Mouse (Mus musculus) small intestine, adult 10 weeks (tissue): ENCODE results near the gene Alms1. TPM values are rescaled to one million over a fixed set of nuclear protein-coding genes. Genes with fewer than 3 reads are reported as not detected.

ENCODE experiments used
- polyA plus RNA-seq: library from polyadenylated mRNA; stranded (reverse); fragments of 350-450 nt; fragmentation: Illumina TruSeq; extraction: RNeasy Lipid Tissue Mini Kit (QIAGEN cat#74804); gene quantifications from one replicate; pipeline ENCODE4 v1.2.3, GENCODE M21; 2014; ENCODE audit warnings: low replicate concordance

The Alms1 gene
- 3.3 TPM for polyA plus RNA-seq

DNA sequence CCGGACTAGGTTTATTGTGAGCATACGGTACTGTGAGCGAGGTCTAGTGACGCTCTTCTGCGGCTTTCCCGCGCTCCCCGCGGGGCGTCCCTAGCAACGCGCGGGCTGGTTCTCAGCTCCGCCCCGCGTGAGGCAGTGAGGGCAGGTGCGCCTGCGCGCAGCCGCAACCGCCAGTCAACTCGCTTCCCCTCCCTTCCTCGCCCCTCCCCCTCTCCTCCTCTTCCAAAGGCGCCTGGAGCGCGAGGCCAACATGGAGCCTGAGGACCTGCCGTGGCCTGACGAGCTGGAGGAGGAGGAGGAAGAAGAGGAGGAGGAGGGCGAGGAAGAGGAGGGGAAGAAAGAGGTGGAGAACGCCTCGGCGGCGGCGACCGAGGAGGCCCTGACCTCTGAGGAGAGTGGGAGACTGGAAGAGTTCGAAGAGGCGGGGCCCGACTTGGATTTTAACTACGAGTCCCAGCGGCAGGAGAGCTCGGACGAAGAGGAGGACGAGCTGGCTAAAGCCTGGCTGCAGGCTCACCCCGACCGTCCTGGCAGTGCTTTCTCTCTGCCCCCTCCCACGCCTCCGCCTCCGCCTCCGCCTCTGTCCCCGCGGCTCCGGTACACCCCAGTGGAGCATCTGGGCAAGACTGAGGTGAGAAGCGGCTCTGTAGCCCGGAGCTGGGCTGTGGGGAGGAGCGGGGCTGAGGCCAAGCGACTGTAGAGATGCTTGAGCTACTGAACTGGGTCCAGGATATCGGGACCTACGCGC lies at the start of gene Alms1:
TSS of gene Alms1 (plus strand) at position 136 of the 748 bp plus-strand sequence.

DNA sequence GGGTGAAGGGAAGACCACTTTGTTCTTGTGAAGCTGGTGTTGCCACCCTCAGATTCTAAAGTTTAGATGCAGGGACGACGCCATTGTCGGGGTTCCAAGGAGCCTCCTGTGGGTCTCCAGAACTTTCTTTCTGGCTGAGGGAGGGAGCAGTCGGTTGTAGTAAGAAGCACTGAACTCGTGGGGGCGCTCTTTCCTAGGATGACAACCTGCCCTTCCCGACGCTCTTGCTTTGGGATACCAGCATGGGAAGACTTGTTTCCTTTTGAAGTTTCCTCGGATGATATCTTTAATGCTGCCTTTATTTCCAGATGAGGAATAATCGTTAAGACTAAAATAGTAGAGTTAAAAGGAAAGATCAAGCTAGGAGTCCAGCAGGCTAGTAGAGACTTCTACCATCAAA lies 125.8 kb downstream of the Alms1 start, which contains the start of gene Nat8f7:
TSS of gene Nat8f7 (minus strand) at position 101 of the 400 bp plus-strand sequence.

Other genes with a start within 250 kb of the Alms1 start
- gene Rab11fip5, start 212.9 kb upstream of the Alms1 start, polyA plus RNA-seq, result 0.15 TPM
- not detected for gene Noto, start 163.6 kb upstream of the Alms1 start, polyA plus RNA-seq
- gene Smyd5, start 155.5 kb upstream of the Alms1 start, polyA plus RNA-seq, result 0.82 TPM
- 48.3 TPM for gene Cct7, start 136.0 kb upstream of the Alms1 start, polyA plus RNA-seq
- 3.8 TPM for gene Pradc1, start 135.6 kb upstream of the Alms1 start, polyA plus RNA-seq
- gene Fbxo41, start 84.5 kb upstream of the Alms1 start, polyA plus RNA-seq, result not detected
- not detected for gene Egr4, start 73.9 kb upstream of the Alms1 start, polyA plus RNA-seq
- gene Nat8f7, start 125.7 kb downstream of the Alms1 start, polyA plus RNA-seq, result not detected
- 1.6 TPM for gene Nat8f3, start 178.2 kb downstream of the Alms1 start, polyA plus RNA-seq
- 3.6 TPM for gene Nat8f6, start 233.4 kb downstream of the Alms1 start, polyA plus RNA-seq
- gene Nat8f5, start 233.4 kb downstream of the Alms1 start, polyA plus RNA-seq, result 88.4 TPM
- gene Nat8, start 244.6 kb downstream of the Alms1 start, polyA plus RNA-seq, result 24.9 TPM